Mouse (Mus musculus) bone marrow, adult 2 months (tissue): ENCODE measurements around the gene Samd5. TPM values are rescaled to one million over a fixed set of nuclear protein-coding genes. Genes with fewer than 3 reads are reported as not detected.
A peak's percentile ranks its signal among the peaks of the same experiment; 100 is the strongest.

Source experiments
- H3K27ac ChIP-seq: fragments of 200-500 bp; 2 replicates; pipeline ENCODE4 v1.5.1; 2012; ENCODE audit warnings: low read depth, mild to moderate bottlenecking, control low read depth, inconsistent platforms, low read length; ENCODE audit not compliant: control insufficient read depth, poor library complexity, insufficient read depth
- H3K4me1 ChIP-seq: fragments of 200-500 bp; 2 replicates; pipeline ENCODE4 v1.6.1; 2011; ENCODE audit warnings: low read length; ENCODE audit not compliant: control insufficient read depth, insufficient read depth
- H3K4me3 ChIP-seq: fragments of 200-500 bp; replicated peaks from 2 replicates; pipeline ENCODE3; 2011; ENCODE audit warnings: mild to moderate bottlenecking, low read depth, low read length, control low read depth; ENCODE audit not compliant: control insufficient read depth
- CTCF ChIP-seq: fragments of 200-500 bp; IDR thresholded peaks from 2 replicates; pipeline ENCODE4 v1.5.1; 2011; ENCODE audit warnings: low read length, control low read depth; ENCODE audit not compliant: control insufficient read depth, insufficient read depth
- POLR2A ChIP-seq: fragments of 200-500 bp; IDR thresholded peaks from 2 replicates; pipeline ENCODE4 v1.6.1; 2011; ENCODE audit warnings: low read depth, mild to moderate bottlenecking, control low read depth, low read length, borderline replicate concordance; ENCODE audit not compliant: control insufficient read depth
- WGBS: fragments of 180-500 bp; shearing (Covaris S2); methylation state at CpG from one replicate; pipeline ENCODE4 v1.1.7; 2018; 5-methylcytosine and 5-hydroxymethylcytosine counted together
- polyA plus RNA-seq: library from polyadenylated mRNA; stranded (reverse); fragments of >200 nt; gene quantifications from 2 replicates; pipeline ENCODE4 v1.2.4, GENCODE M21; 2011; ENCODE audit warnings: low replicate concordance; ENCODE audit not compliant: missing spikeins, insufficient read depth, insufficient read length

Gene Samd5
- polyA plus RNA-seq, 1 experiment, result not detected

GRCm38 (mm10) chr10:9605635-9606034 lies 69.4 kb downstream of the Samd5 start:
- no peak for TF ChIP-seq CTCF
- no peak for TF ChIP-seq POLR2A
- WGBS, result 94% methylated on average over 5 of the region's 5 CpGs
- Histone ChIP-seq H3K4me3 (no peak overlapping the region), H3K27ac (no peak overlapping the region), H3K4me1 (no peaks in the 10 kb centered on the region; the same call in 1 of the 2 replicates)

GRCm38 (mm10) chr10:9603290-9603689 lies 71.7 kb downstream of the Samd5 start:
- WGBS, result 72% methylated on average over 5 of the region's 5 CpGs
- no peaks in the 10 kb centered on the region; the same call in 1 of the 2 replicates for H3K4me1 ChIP-seq
- no peak overlapping the region for H3K27ac ChIP-seq
- no peak for TF ChIP-seq CTCF
- no peak for TF ChIP-seq POLR2A
- H3K4me3 ChIP-seq, result no peak overlapping the region

GRCm38 (mm10) chr10:9602845-9603244 lies 72.2 kb downstream of the Samd5 start:
- no peak overlapping the region for H3K4me3 ChIP-seq
- H3K4me1 ChIP-seq, result no peaks in the 10 kb centered on the region; the same call in 1 of the 2 replicates
- H3K27ac ChIP-seq, result no peak overlapping the region
- TF ChIP-seq CTCF, result no peak
- TF ChIP-seq POLR2A, result no peak
- 73% methylated on average over 5 of the region's 5 CpGs for WGBS

- Histone ChIP-seq H3K27ac (no peak overlapping the region), H3K4me1 (no peaks in the 10 kb centered on the region; the same call in 1 of the 2 replicates), H3K4me3 (no peak overlapping the region)
- TF ChIP-seq POLR2A, result no peak
- TF ChIP-seq CTCF, result no peak
- 84% methylated on average over 4 of the region's 4 CpGs for WGBS
Measured at GRCm38 (mm10) chr10:9602389-9602788, 72.6 kb downstream of the Samd5 start.

GRCm38 (mm10) chr10:9596228-9596627 lies 78.8 kb downstream of the Samd5 start:
- Histone ChIP-seq H3K4me1 (no peaks in the 10 kb centered on the region; the same call in 1 of the 2 replicates), H3K27ac (no peak overlapping the region), H3K4me3 (no peak overlapping the region)
- TF ChIP-seq POLR2A, result no peak
- no peak for TF ChIP-seq CTCF
- WGBS, result 81% methylated on average over 5 of the region's 5 CpGs

- Histone ChIP-seq H3K4me1 (no peaks in the 10 kb centered on the region), H3K4me3 (no peak overlapping the region), H3K27ac (no peak overlapping the region)
- TF ChIP-seq POLR2A (no peak), CTCF (no peak)
- 79% methylated on average over 4 of the region's 4 CpGs for whole genome bisulfite sequencing
Measured at GRCm38 (mm10) chr10:9594666-9595065, 80.3 kb downstream of the Samd5 start.

- H3K4me1 ChIP-seq, result no peaks in the 10 kb centered on the region
- WGBS, result 84% methylated on average over 2 of the region's 2 CpGs
- H3K27ac ChIP-seq, result no peak overlapping the region
- H3K4me3 ChIP-seq, result no peak overlapping the region
- TF ChIP-seq POLR2A (no peak), CTCF (no peak)
Measured at GRCm38 (mm10) chr10:9590606-9591005, 84.4 kb downstream of the Samd5 start.

- no peaks in the 10 kb centered on the region for H3K4me1 ChIP-seq
- TF ChIP-seq CTCF (no peak), POLR2A (no peak)
- H3K4me3 ChIP-seq, result no peak overlapping the region
- WGBS, result 76% methylated on average over 5 of the region's 5 CpGs
- H3K27ac ChIP-seq, result no peak overlapping the region
Measured at GRCm38 (mm10) chr10:9586328-9586727, 88.7 kb downstream of the Samd5 start.

GRCm38 (mm10) chr10:9579374-9579773 lies 95.6 kb downstream of the Samd5 start:
- TF ChIP-seq CTCF, result no peak
- TF ChIP-seq POLR2A, result no peak
- WGBS, result 76% methylated on average over 5 of the region's 5 CpGs
- Histone ChIP-seq H3K4me3 (no peak overlapping the region), H3K4me1 (no peaks in the 10 kb centered on the region), H3K27ac (no peak overlapping the region)

- Histone ChIP-seq H3K27ac (no peak overlapping the region), H3K4me3 (no peak overlapping the region), H3K4me1 (no peaks in the 10 kb centered on the region)
- WGBS, result 24% methylated on average over 4 of the region's 4 CpGs
- TF ChIP-seq POLR2A (no peak), CTCF (peak; percentile 70)
Measured at GRCm38 (mm10) chr10:9575605-9576004, 99.4 kb downstream of the Samd5 start.
